Mouse (Mus musculus) hindlimb bud, embryonic 11.5 days (tissue): Measurements from ENCODE around the gene Pam.

Experiments
- DNase-seq: peaks from one replicate; pipeline ENCODE4 v3.0.0-alpha.2; 2012; ENCODE audit warnings: low read depth, low spot score; ENCODE audit errors: extremely low spot score

The Pam gene

DNA sequence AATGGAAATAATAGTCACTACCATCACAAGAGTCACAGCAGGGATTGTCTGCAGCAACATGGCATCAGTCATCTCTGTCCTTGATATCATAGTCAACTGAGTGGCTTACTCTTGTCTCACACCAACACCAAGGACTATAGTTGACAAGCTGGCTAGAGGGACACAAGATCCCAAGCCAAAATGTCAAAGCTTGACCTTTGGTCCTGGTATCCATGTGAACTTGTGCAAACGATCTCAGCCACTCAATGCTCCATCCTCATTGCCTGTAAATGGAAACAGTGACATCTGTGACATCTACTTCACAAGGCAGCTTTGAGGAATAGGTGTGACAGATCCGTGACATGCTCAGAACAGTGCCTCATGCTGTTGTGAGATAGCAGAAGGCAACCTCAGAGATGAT lies 15.0 kb downstream of the Pam start:
- no peak for DNase-seq

DNA sequence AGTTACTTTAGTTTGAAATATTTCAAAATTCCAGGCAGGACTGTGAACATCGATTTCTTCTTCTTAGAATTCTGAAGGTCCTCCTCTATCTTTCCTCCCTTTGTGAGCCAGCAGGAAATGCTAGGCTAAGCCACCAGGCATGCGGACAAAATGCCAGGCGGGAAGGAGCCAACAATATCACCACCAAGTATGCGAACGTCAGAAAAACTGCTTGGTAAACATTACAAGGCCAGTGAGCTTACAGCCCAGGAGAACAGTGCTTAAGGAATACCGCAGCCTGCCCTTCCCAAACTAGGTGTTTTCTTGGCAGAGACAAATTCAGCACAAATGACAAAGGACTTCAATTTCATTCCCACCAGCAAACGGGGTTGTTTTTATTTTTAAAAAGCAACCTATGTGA lies 15.8 kb downstream of the Pam start:
- no peak for DNase-seq

DNA sequence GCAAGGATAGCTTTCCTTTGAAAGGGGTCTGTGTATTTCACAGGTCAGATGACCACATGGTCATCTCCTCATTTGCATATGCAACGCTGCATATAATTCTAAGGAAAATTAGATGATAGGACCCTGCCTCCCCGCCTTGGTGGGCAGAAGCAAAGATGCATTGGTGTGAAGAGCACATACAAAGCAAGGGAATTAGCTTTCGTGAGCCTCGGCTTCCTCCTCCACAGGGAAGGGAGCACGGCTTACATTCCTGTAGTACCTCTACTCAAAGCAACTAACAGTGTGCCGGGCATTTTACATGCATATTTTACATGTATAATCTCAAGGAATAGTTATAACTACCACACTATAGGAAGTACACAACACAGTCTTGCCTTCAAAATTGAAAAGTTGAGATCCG lies 16.7 kb downstream of the Pam start:
- no peak for DNase-seq

DNA sequence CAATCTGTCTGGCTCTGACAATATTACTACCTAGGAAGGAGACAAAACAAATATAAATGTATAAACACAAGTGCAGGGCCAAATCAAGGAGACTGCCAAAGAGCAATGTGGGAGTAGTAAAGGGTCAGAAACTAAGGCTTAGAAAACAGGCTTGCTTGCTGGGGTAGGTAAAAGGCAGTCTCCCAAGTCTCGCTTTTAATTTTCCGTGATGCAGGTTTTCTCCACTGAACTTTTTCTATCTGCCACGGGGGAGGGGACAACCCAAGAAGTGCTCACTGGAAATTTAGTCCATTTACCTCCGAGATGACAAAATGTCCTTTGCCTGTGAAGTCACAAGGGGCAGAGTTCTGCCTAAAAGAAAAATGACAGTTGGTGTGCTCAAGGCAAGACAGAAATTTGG lies 21.6 kb downstream of the Pam start:
- DNase-seq, result no peak

DNA sequence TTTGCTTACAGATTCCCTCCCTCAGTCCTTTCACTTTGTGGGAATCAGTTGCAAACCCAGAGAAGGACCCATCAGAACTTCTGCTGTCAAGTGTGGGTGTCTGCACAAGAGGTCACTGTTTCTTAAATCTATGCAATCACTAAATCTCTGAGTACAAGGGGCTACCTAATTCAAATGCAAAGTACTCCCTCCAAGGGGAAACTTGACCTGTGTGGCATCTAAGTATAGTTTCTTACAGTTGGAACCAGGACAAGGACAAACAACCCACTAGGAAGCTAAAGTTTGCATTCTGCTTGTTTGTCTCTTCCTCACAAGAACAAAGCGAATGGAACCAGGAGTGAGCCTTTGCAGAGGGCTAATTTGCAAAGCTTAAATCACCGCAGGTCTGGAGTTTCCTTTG lies 22.3 kb downstream of the Pam start:
- DNase-seq, result no peak

DNA sequence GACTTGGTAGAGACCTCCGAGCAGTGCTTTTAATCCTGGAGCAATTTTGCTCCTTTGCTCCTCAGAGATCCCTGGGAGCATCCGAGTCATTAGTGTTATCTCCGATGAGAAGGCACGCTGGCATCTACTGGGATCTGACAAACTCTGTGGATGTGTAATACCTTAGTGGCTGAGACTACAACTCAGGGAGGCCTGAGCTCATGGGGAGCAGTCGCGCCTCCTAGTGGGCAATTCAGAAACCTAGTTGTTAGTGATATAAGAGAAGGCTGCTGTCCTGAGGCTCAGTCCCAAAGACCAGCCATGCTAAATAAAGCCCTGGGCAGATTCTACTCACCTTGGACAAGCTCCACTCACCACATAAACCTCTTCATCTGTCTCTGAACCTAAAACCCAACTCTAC lies 23.4 kb downstream of the Pam start:
- no peak for DNase-seq

DNA sequence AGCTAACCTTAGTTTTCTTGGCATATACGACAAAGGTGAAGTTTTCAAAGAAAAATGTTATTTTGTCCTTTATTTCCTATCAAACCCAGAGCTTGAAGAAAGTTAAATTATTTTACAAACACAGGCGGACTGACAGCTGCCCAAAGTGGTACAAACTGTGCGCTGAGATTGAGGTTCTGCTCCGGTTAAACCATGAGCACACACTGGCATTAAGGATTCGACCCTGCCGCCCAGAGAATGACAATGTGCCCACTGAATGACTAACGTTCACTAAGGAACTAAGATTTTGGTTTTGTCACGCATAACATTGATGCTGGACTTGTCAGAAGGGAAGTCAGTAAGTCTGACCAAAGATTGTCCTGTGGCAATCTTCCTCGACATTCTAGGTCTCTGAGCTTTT lies 24.0 kb downstream of the Pam start:
- DNase-seq, result no peak

DNA sequence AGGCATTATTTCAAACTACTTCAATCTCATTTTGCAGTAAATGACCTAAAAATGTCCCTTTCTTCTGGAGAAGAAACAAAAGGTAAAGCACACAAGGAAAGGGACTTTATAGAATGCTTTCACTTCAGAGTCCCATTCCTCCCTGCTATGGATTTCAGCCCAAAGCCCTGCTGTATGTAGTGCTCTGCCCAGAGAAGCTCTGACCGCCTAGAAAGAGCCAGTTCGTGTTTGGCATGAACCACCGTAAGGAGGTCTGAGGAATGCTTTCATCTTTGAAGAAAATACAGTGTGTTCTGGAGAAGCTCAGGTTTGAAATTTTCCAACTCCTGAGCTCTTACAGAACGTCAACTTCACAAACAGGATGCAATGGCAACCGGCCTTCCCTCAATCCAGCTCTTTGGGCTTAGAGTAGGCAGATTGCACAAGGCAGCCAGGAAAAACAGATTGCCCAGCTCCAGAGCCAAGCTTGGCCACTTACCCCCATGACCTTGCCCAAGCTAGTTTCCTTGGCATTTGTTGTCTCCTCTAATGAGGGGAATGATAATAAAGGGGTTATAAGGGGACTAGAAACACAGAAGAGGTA lies 24.6 kb downstream of the Pam start:
- no peak for DNase-seq

DNA sequence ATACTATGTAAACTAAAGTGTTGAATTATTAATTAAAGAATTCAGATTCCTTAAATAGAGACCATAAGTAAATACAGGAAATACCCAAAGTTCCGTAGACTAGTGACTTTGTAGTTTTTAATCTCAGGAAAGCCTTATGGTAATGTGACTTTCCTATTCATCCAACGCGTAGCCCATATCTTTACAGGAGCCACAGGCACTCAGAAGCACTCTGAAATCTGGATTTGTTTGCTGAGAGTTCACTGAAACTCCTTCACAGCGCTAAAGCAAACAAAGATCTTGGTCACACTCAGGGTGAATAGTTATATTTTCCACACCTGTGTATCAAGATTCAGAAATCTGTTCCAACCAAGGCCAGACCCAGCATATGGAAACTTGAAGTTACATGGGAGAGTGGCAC lies 27.3 kb downstream of the Pam start:
- no peak for DNase-seq

DNA sequence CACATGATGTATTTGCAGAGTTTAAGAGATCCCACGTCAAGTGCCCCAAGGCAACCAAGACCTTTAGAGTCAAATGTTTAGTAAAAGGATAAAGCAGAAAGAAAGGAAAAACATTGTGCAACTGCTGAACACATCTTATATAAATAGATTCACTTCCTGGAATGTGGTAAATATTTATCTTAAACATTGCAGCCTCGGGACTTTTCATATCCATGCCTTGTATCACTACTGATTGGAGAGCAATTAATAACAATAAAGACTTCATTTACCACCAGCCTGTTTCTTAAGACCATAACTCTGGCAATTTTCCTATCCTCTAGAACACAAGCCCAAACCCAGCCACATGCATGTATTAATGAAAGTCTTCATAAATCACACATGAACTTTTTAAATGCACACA lies 33.4 kb downstream of the Pam start:
- no peak for DNase-seq

DNA sequence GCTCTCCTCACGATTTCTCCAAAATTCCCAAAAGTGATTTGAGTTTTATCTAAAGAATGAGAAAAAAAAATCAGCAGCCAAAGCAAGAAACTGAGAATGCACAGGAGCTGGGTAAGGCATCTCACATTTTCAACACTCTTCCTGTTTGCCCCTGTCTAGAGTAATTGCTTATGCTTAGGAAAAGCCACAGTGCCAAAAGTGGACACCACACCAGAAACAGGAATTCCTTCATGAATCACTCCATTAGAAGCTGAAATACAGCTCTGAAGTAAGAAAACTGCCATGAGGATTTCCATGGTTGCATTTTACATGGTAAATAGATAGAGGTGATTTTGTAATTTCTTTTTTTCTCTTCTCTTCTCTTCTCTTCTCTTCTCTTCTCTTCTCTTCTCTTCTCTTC lies 36.0 kb downstream of the Pam start:
- DNase-seq, result no peak

DNA sequence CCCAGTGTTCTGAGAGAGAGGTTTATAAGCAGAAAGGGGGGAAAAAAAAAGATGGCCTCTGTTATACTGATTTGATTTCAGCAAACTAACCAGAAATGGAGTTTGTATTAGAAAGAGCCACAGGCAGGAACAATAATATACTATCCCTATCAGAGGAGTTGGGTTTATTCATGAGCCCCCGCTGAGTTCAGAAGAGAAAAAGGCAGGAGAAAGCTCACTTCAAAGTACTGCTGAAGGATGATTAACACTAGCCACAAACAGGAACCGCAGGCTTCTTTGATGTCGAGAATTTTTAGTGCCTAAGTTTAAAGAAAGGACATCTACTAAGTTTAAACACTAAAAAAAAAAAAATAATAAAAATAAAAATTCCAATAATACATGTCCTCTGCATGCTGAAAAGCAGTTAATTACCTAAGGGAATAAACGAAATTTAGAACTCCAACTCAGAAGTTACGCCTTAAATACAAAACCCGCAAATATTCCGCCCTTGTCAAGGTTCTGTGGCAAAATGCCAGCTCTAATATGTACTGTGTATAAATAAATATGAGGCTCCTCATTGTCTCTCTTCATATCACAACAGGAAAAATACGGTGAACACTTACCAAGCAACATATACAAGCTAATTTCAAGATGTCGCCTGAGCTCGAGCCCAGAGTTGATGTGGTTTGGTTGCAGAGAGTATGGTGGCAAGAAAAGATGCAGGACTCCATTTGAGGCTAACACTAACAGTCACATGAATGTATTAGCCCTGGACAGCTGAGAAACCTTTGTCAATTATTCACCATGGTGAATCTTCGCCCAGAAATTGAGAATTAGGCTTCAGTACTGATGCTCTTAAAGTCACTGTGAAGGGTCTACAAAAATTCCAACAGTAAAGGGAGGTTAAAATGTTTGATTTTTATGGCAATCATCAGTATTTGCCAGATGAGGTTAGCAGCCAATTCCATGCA lies 38.2 kb downstream of the Pam start:
- DNase-seq, result no peak

DNA sequence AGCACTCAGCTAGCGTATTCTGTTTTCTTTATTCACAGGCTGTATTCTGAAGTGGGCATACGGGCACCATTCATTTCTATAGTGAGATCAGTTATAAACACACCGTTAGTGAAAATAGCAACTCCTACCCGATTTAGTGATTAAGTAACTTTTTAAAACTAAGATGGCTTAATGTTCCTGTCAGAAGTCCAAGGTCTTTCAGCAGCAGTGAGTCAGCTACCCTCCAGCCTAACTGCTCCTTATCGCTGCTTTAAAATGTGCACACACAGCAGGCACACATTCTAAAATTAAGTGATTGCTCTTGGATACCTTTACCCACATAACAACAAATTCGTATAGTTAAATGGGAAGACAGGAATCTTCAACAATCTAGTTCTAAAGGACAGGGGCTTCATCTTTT lies 39.2 kb downstream of the Pam start:
- DNase-seq, result no peak

DNA sequence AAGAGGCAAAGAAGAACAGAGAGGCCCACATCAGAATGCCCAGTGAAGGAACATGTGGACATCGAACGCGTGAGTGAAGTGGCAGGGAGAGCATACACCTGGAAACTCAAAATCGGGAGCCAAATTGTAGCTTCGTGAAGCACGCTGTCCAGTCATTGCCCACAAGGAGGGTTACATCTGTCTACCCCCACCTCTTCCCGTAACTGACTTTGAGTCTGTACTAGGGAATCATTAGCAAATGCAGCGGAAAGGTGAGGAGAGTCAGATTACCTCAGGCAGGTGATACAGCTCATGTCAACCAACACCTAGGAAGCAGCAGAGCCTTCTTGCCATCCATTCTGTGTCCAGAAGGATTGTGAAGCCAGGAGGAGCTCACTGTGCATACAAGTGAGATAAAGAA lies 39.9 kb downstream of the Pam start:
- DNase-seq, result no peak

DNA sequence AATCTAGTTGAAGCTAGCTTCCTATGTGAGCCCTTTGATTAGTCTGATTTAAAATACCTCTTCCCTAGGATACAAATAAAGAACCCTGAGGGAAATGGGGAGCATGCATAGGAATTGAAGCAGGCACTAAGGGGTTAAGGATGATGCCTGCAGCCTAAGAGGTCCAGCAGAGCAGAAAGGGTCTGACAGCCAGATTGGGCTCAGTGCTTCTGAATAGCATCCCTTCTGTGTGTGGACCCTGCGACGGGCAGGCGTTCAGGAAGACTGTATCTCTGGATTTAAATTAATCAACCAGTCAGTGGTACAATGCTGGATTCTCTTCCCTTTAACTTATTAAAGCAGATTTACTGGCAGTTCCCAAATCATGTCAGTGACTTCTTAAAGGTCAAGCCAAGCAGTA lies 41.5 kb downstream of the Pam start:
- no peak for DNase-seq

DNA sequence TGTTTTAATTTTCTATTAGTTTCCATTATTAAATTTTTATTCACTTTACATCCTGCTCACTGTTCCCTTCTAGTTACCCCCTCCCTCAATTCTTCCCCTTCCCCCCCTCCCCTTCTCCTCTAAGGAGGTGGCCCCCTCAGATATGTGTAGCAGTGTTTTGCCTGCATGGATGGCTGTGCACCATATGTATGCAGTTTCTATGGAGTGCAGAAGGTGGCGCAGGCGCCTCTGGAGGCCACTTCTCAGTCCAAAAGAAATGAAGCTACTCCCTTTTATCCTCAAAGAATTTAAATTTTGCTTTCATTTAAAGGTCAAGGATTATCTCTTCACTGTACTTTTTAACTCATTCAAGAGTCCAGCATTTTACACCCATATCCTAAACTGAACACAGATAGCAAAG lies 42.0 kb downstream of the Pam start:
- no peak for DNase-seq

DNA sequence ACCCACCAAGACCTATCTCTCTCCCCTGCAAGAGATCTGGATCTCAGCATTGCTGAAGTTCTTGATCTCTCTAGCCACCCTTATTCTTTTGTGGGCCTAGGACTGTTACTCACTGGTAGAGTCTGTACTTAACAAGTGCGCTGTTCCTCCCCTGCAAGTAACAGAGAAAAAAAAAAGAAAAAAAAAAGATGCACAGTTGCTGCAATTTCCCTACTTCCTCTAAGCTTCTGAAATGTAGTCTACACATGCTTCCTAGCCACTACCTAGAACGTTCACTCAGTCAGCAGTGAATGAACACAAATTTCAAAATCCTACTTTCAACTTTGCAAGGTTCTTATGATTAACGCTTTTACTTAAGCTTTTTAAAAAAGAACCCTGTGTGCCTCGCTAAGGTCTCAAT lies 42.7 kb downstream of the Pam start:
- DNase-seq, result no peak

DNA sequence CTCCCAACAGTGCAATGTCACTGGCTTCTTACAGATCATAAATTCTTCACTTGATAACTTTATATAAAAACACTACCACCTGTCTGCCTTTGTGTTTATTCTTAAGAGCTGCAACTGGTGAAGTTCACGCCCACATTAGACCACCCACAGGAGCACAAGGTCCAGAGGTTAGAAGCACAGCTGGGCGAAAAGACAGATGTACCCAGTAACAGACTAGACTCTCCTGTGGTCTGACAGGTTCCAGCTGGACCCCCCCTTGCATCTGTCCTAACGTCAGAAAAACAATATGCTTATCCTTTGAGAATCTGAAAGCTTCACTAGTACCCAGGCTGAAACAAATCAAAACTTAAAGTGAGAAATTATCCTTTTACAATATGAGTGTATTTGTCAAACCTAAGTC lies 44.4 kb downstream of the Pam start:
- DNase-seq, result no peak

DNA sequence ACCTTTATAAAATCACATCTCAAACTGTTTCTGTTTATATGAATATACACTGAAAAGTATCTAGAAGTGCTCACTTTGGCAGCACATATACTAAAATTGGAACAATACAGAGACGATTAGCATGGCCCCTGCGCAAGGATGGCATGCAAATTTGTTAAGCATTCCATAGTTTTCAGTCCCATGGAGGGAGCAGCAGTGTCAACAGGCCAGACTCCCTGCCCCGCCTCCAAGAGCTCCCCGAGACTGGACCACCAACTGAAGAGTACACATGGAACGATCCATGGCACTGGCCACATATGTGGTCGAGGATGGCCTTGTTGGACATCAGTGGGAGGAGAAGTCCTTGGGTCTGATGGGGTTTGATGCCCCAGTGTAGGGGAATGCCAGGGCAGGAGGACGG lies 45.7 kb downstream of the Pam start:
- DNase-seq, result no peak

DNA sequence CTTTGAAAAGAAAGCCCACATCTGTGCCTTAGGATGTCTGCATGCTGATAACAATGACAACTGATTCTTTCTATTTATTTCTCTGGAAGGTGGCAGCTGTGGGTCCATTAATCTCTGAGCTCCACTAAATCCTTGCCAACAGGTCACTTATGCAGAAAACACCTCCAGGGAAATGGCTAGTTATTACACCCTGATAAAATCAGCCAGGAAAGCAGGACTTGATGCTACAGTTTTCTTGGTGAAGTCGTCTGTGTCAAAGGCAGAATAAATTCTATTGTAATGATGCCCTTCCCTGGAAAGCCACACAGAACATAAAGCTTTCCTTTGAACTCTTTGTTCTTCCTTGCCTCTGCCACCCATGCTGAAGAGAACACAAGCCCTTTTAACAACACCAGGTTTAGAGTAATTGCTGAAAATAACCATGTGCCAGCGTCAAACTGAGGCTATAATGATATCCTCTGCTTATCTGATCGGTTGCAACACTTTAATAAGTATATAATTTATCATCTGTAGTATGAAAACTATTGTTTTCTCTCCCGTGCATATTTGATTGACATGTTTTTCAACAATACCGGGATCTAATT lies 47.1 kb downstream of the Pam start:
- DNase-seq, result no peak

DNA sequence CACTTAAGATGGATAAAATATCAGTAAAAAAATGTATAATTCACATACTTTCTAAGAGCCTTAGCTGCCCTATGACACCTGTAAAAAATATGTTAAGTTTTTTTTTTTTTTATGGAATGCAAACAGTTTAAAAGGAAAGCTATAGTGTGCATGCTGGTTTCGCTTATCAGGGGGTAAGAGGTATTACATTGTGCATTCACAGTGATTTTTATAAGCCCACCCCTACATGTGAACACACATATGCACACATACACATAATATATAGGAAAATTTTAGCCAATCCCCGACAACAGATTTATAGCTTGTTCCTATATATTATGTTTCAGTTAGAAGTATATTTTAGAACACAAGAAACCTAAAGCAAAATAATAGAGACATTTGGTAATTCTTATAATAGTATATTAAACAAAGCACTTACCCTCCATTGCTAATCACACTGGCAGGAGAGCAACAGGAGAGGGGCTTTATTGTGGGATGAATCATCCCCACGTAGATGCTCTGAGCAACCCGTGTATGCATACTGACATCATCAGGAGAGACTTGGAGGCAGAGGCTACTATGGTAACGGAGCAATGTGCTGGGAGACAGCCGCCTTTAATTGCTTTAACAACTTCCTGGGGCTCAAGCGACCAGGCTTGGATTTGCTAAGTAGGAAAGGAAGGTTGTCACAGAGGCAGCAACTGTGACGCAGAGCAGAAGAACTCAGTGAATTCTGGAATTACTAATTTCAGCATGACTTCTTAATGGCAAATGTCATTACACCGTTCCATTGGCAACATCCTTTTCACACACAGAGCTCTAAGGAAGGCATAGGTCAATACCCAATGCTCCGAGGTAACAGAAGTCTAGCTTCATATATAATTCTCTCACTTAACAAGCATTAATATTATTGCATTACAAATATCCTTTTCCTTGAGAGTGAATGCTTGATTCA lies 47.9 kb downstream of the Pam start:
- peak; percentile 37 for DNase-seq
